Mouse (Mus musculus) ES-E14 (cell line): ENCODE data around the gene Cpeb2. TPM values are rescaled to one million over a fixed set of nuclear protein-coding genes. Genes with fewer than 3 reads are reported as not detected.

Experiments
- DNase-seq: peaks from one replicate; pipeline ENCODE4 v3.0.0-alpha.2; 2013; ENCODE audit warnings: low read depth, low spot score
- H3K27ac ChIP-seq: 2 replicates; pipeline ENCODE4 v1.5.1; 2012; ENCODE audit warnings: low read depth, mild to moderate bottlenecking, low read length, moderate library complexity, mixed read lengths; ENCODE audit not compliant: poor library complexity, insufficient read depth, severe bottlenecking
- H3K36me3 ChIP-seq: 2 replicates; pipeline ENCODE4 v1.6.1; 2012; ENCODE audit warnings: mild to moderate bottlenecking, low read length, moderate library complexity, mixed read lengths; ENCODE audit not compliant: control insufficient read depth, poor library complexity, insufficient read depth, severe bottlenecking
- H3K4me1 ChIP-seq, 2 experiments: fragments of 150-350 bp in 1 of 2; sonication (generic) in 1 of 2; 2 replicates each; pipeline ENCODE4 v1.6.1; 2012; ENCODE audit warnings: low read length in 2 of 2, mild to moderate bottlenecking in 1 of 2, mixed read lengths in 1 of 2; ENCODE audit not compliant: control insufficient read depth in 2 of 2, insufficient read depth in 2 of 2, poor library complexity in 1 of 2
- H3K4me3 ChIP-seq, 2 experiments: fragments of 150-350 bp in 1 of 2; sonication (generic) in 1 of 2; 2 replicates each; pipeline ENCODE4 v1.5.1; 2012; ENCODE audit warnings: low read length in 2 of 2, low read depth in 1 of 2, mild to moderate bottlenecking in 1 of 2, mixed read lengths in 1 of 2; ENCODE audit not compliant: insufficient read depth in 1 of 2, poor library complexity in 1 of 2, severe bottlenecking in 1 of 2
- H3K9ac ChIP-seq: 2 replicates; pipeline ENCODE4 v1.6.1; 2012; ENCODE audit warnings: low read depth, mild to moderate bottlenecking, low read length, mixed read lengths; ENCODE audit not compliant: poor library complexity, insufficient read depth, severe bottlenecking
- H3K9me3 ChIP-seq: fragments of 150-350 bp; sonication (generic); 2 replicates; pipeline ENCODE4 v1.6.1; 2012; ENCODE audit warnings: low read depth, mild to moderate bottlenecking, low read length; ENCODE audit not compliant: control insufficient read depth, insufficient read depth
- CHD2 ChIP-seq: IDR thresholded peaks from 2 replicates; pipeline ENCODE4 v1.6.1; 2014; ENCODE audit warnings: mild to moderate bottlenecking, low read depth, low read length, inconsistent platforms
- HCFC1 ChIP-seq: IDR thresholded peaks from 2 replicates; pipeline ENCODE4 v1.6.1; 2012; ENCODE audit warnings: low read length, inconsistent platforms, borderline replicate concordance; ENCODE audit not compliant: insufficient read depth
- MAFK ChIP-seq: IDR thresholded peaks from 2 replicates; pipeline ENCODE4 v1.6.1; 2014; ENCODE audit warnings: mild to moderate bottlenecking, low read depth, low read length, inconsistent platforms; ENCODE audit not compliant: insufficient read depth
- ZC3H11A ChIP-seq: IDR thresholded peaks from 2 replicates; pipeline ENCODE4 v1.6.1; 2012; ENCODE audit warnings: low read depth, mild to moderate bottlenecking, inconsistent platforms, low read length, borderline replicate concordance
- ZNF384 ChIP-seq: IDR thresholded peaks from 2 replicates; pipeline ENCODE4 v1.6.1; 2012; ENCODE audit warnings: low read depth, low read length, inconsistent platforms
- in situ Hi-C, 2 experiments: fragments of 600-800 bp; cut with MboI; formaldehyde crosslinking; loops; one replicate each; pipeline ENCODE4 v1.15.1; 2025; ENCODE audit warnings: low sequenced_read_pairs in 2 of 2, inconsistent platforms in 1 of 2; ENCODE audit not compliant: unreplicated experiment in 2 of 2
- total RNA-seq: library from RNA; depleted of rRNA; stranded (reverse); fragments of 300-350 nt; gene quantifications from 2 replicates; pipeline ENCODE4 v1.2.3, GENCODE M21; 2012

Cpeb2 gene
- total RNA-seq, 1 experiment, result 4.1 TPM

DNA sequence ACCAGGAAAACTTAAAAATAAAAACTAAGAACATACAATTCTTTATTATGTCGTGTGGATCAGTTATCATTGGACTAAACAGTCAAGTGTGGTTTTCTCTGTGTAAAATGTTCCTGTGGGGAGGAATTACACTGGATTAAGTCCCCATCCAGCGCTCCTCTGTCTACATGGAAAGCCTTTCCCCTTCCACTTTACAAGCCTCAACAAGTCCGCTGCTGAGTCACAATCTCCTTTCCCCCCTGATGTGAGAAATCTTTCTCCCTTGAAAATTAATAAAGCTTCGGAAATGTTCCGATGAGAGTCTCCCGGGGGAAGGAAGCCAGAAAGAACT is 856 bp upstream of the Cpeb2 start:
- peak overlapping the region; percentile 49; the same call in 1 of the 2 replicates for H3K9ac ChIP-seq
- H3K27ac ChIP-seq, result no peak overlapping the region; the same call in 1 of the 2 replicates
- H3K9me3 ChIP-seq, result no peaks in the 10 kb centered on the region
- H3K36me3 ChIP-seq, result no peaks in the 10 kb centered on the region
- no peak for DNase-seq
- peak overlapping the region; percentile 68 to 85 for H3K4me3 ChIP-seq
- H3K4me1 ChIP-seq, result peaks cover 0 to 7% of the 10 kb centered on the region in 2 experiments; a peak in 1 of 4 replicates
- in situ Hi-C loops, result no loop called here
- TF ChIP-seq ZNF384 (no peak), MAFK (no peak), CHD2 (no peak), HCFC1 (no peak), ZC3H11A (no peak)

GRCm38 (mm10) chr5:43233316-43234181 is 579 bp downstream of the Cpeb2 start:
- Histone ChIP-seq H3K36me3 (no peaks in the 10 kb centered on the region), H3K9ac (peak overlapping the region; percentile 83), H3K4me3 (peak overlapping the region; percentile 68 to 85), H3K27ac (peak overlapping the region; percentile 48; the same call in 1 of the 2 replicates), H3K4me1 (peaks cover 0 to 7% of the 10 kb centered on the region in 2 experiments; a peak in 1 of 4 replicates), H3K9me3 (no peaks in the 10 kb centered on the region)
- peak; percentile 39 for DNase-seq
- in situ Hi-C loops, result no loop called here
- TF ChIP-seq ZNF384 (no peak), ZC3H11A (no peak), HCFC1 (no peak), MAFK (no peak), CHD2 (no peak)

GRCm38 (mm10) chr5:43234321-43235185 is 1.6 kb downstream of the Cpeb2 start:
- Histone ChIP-seq H3K4me3 (peak overlapping the region; percentile 70 to 85), H3K9ac (peak overlapping the region; percentile 83), H3K27ac (no peak overlapping the region), H3K36me3 (no peaks in the 10 kb centered on the region), H3K4me1 (peaks cover 0 to 7% of the 10 kb centered on the region in 2 experiments; a peak in 1 of 4 replicates), H3K9me3 (no peaks in the 10 kb centered on the region)
- TF ChIP-seq HCFC1, result no peak
- TF ChIP-seq MAFK, result no peak
- TF ChIP-seq ZC3H11A, result no peak
- TF ChIP-seq ZNF384, result no peak
- TF ChIP-seq CHD2, result no peak
- DNase-seq, result no peak
- in situ Hi-C loops, result no loop called here

- peak overlapping the region; percentile 70 to 85 for H3K4me3 ChIP-seq
- no peaks in the 10 kb centered on the region for H3K9me3 ChIP-seq
- no peaks in the 10 kb centered on the region for H3K36me3 ChIP-seq
- H3K9ac ChIP-seq, result peak overlapping the region; percentile 83
- H3K4me1 ChIP-seq, result peaks cover 0 to 7% of the 10 kb centered on the region in 2 experiments; a peak in 1 of 4 replicates
- no peak for DNase-seq
- H3K27ac ChIP-seq, result no peak overlapping the region
- in situ Hi-C loops, result no loop called here
- TF ChIP-seq CHD2 (no peak), MAFK (no peak), ZNF384 (no peak), ZC3H11A (no peak), HCFC1 (no peak)
These were observed 2.3 kb downstream of the Cpeb2 start for GRCm38 (mm10) chr5:43235186-43235785.
